Comparison of ENCODE assay signal across 9 mouse cellular contexts in the genomic region with DNA sequence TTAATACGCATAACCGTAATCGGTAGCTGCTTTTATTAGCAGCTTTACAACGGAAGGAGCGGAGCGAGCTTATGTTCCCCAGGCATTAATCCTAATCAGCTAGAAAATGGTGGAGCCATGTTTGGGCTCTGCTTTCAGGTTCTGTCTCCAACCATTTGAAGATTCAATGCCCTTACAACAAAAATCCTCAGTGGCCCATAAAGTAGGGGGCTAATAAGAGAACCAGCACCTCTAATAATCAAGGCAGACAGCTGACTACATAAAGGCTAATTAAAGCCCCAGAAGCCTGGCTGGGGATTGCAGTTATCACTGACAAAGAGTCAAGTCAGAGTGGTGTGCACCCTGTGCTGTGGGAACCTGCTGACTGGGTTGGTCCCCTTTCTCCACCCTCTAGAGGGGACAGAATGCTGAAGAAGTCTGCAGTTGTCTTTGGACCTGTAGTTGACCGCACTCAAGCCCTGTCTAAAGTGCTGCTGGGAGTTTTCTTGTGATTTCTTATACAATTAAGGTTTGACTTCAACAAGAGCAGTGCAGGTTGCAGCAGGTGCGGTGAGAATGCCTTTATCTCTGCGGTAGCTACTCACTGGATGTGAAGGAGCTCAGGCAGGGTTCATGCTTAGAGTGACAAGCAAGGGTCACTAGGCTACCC. TPM values are rescaled to one million over a fixed set of nuclear protein-coding genes. Genes with fewer than 3 reads are reported as not detected.
DNase-seq lines count a peak whose midpoint lies in the region; ATAC-seq lines count a peak whose summit lies in the region.
"Had no signal": no experiment of that assay in that cellular context is flagged by ENCODE, and none has a peak within 500 bp of the region (broad histone marks: within the 10 kb centered on the region; RNA-seq: fewer than 3 reads in every experiment).

No protein-coding gene starts in this region.

- H3K4me2 ChIP-seq in heart, embryonic 14.5 days (ENCODE audit: low read length) = peak overlapping the region; percentile 87
- peak overlapping the region; percentile 74 for H3K4me2 ChIP-seq in embryonic facial prominence, embryonic 12.5 days (replicated peaks)
- peak overlapping the region; percentile 81 for H3K4me2 ChIP-seq in hindbrain, embryonic 15.5 days
- peak overlapping the region; percentile 74 for H3K4me2 ChIP-seq in midbrain, embryonic 11.5 days

- peaks cover 35% of the 10 kb centered on the region for H3K36me3 ChIP-seq in heart, embryonic 14.5 days (ENCODE audit: control insufficient read depth, insufficient read depth, low read length)
- peaks cover 35% of the 10 kb centered on the region for H3K36me3 ChIP-seq in embryonic facial prominence, embryonic 12.5 days
- peaks cover 18% of the 10 kb centered on the region for H3K36me3 ChIP-seq in hindbrain, embryonic 15.5 days
- H3K36me3 ChIP-seq in midbrain, embryonic 11.5 days (ENCODE audit: control insufficient read depth, insufficient read depth, low read length) = peaks cover 6% of the 10 kb centered on the region

- no peak overlapping the region for H3K27ac ChIP-seq in heart, embryonic 14.5 days (replicated peaks in 1 of 2; ENCODE audit: control insufficient read depth in 1 of 2, insufficient read depth in 1 of 2, low read depth in 2 of 2, low read length in 2 of 2)
- H3K27ac ChIP-seq in embryonic facial prominence, embryonic 12.5 days = no peak overlapping the region
- peak overlapping the region; percentile 93 for H3K27ac ChIP-seq in hindbrain, embryonic 15.5 days (replicated peaks)
- H3K27ac ChIP-seq in midbrain, embryonic 11.5 days (ENCODE audit: low read depth, low read length) = no peak overlapping the region

- H3K4me1 ChIP-seq in heart, embryonic 14.5 days (ENCODE audit: control insufficient read depth in 2 of 2, insufficient read depth in 2 of 2, low read length in 2 of 2) = peaks cover 13 to 31% of the 10 kb centered on the region in 2 experiments
- H3K4me1 ChIP-seq in embryonic facial prominence, embryonic 12.5 days = peaks cover 18% of the 10 kb centered on the region
- H3K4me1 ChIP-seq in hindbrain, embryonic 15.5 days (replicated peaks) = peaks cover 45% of the 10 kb centered on the region
- H3K4me1 ChIP-seq in midbrain, embryonic 11.5 days (ENCODE audit: control insufficient read depth, insufficient read depth, low read length) = peaks cover 24% of the 10 kb centered on the region

- no peaks in the 10 kb centered on the region for H3K27me3 ChIP-seq in heart, embryonic 14.5 days (ENCODE audit: control insufficient read depth, insufficient read depth, low read length)
- H3K27me3 ChIP-seq in embryonic facial prominence, embryonic 12.5 days = no peaks in the 10 kb centered on the region
- no peaks in the 10 kb centered on the region for H3K27me3 ChIP-seq in hindbrain, embryonic 15.5 days
- H3K27me3 ChIP-seq in midbrain, embryonic 11.5 days (ENCODE audit: control insufficient read depth, insufficient read depth, low read length) = peaks cover 5% of the 10 kb centered on the region; the same call in 1 of the 2 replicates

- 53% methylated on average over 9 of the region's 9 CpGs for WGBS in heart, embryonic 14.5 days
- 57% methylated on average over 9 of the region's 9 CpGs for WGBS in embryonic facial prominence, embryonic 12.5 days
- 47% methylated on average over 9 of the region's 9 CpGs for WGBS in hindbrain, embryonic 15.5 days
- WGBS in midbrain, embryonic 11.5 days = 55% methylated on average over 9 of the region's 9 CpGs

- H3K9ac ChIP-seq in heart, embryonic 14.5 days (ENCODE audit: low read length) = peak overlapping the region; percentile 94
- H3K9ac ChIP-seq in embryonic facial prominence, embryonic 12.5 days = peak overlapping the region; percentile 82; the same call in 1 of the 2 replicates
- H3K9ac ChIP-seq in hindbrain, embryonic 15.5 days = peak overlapping the region; percentile 98; the same call in 1 of the 2 replicates
- H3K9ac ChIP-seq in midbrain, embryonic 11.5 days (ENCODE audit: low read length) = peak overlapping the region; percentile 85

- no peaks in the 10 kb centered on the region for H3K9me3 ChIP-seq in heart, embryonic 14.5 days (ENCODE audit: control insufficient read depth, low read length)
- H3K9me3 ChIP-seq in embryonic facial prominence, embryonic 12.5 days = no peaks in the 10 kb centered on the region
- H3K9me3 ChIP-seq in hindbrain, embryonic 15.5 days = no peaks in the 10 kb centered on the region
- no peaks in the 10 kb centered on the region for H3K9me3 ChIP-seq in midbrain, embryonic 11.5 days (ENCODE audit: control insufficient read depth, low read length)

- DNase-seq in heart, adult 8-10 months (ENCODE audit: low spot score) = no peak
- DNase-seq in midbrain, embryonic 11.5 days (ENCODE audit: low spot score, missing footprints) = peak; percentile 83
- no peak for DNase-seq in left cerebral cortex, adult 9 months (ENCODE audit: low spot score in 2 of 2)
- DNase-seq in right cerebral cortex, postnatal 36 days (ENCODE audit: low spot score in 2 of 2) = no peak
- no peak for DNase-seq in layer of hippocampus, adult 9-10 months (ENCODE audit: low spot score)
- DNase-seq: adrenal gland, adult 2 months had no signal

- no peak for ATAC-seq in heart, embryonic 14.5 days (ENCODE audit: insufficient number of reproducible peaks, insufficient read depth, low FRiP score, low read depth)
- ATAC-seq in embryonic facial prominence, embryonic 12.5 days (ENCODE audit: insufficient number of reproducible peaks, insufficient read depth, low FRiP score, low TSS enrichment) = no peak
- ATAC-seq in hindbrain, embryonic 15.5 days (ENCODE audit: low FRiP score, low read depth) = no peak
- ATAC-seq in midbrain, embryonic 11.5 days (ENCODE audit: low FRiP score) = no peak

- H3K4me3 ChIP-seq in heart, embryonic 14.5 days (ENCODE audit: control insufficient read depth in 1 of 2, insufficient read depth in 1 of 2, low read depth in 1 of 2, low read length in 2 of 2) = peak overlapping the region in 1 of 2 experiments; percentile 90; a peak in 2 of 4 replicates
- peak overlapping the region; percentile 81 for H3K4me3 ChIP-seq in embryonic facial prominence, embryonic 12.5 days
- peak overlapping the region; percentile 88 for H3K4me3 ChIP-seq in hindbrain, embryonic 15.5 days
- 0 out of 2 replicates have a peak overlapping the region, but pooled peaks have one; percentile 86 for H3K4me3 ChIP-seq in midbrain, embryonic 11.5 days (ENCODE audit: low read depth, low read length)

RNA-seq across cellular contexts. Expression of a gene that starts 1.0 kb away (rescaled TPM):
- polyA plus RNA-seq in heart, embryonic 14.5 days (2014; fragmentation: Nextera tagmentation; extraction: Ambion mirVana) = 22.4 and 26.3 TPM in 2 replicates
- total RNA-seq in heart, adult 8-10 months (2022) = 10 to 100 TPM; 21.2 to 26.8 (median 23.5) TPM
- polyA plus RNA-seq in embryonic facial prominence, embryonic 12.5 days (2016; fragmentation: Nextera tagmentation; extraction: Ambion mirVana) = 44.0 and 45.9 TPM in 2 replicates
- 106 and 112 TPM in 2 replicates for polyA plus RNA-seq in hindbrain, embryonic 15.5 days (2015; fragmentation: Nextera tagmentation; extraction: Ambion mirVana)
- polyA plus RNA-seq in midbrain, embryonic 11.5 days (2014; fragmentation: Nextera tagmentation; extraction: Ambion mirVana) = 20.3 and 23.8 TPM in 2 replicates

RNA-seq across cellular contexts. Expression of a gene that starts 5.5 kb away (rescaled TPM):
- polyA plus RNA-seq in heart, embryonic 14.5 days (2014; fragmentation: Nextera tagmentation; extraction: Ambion mirVana) = 169 and 182 TPM in 2 replicates
- total RNA-seq in heart, adult 8-10 months (2022) = 10 to 100 TPM; 75.1 to 86.0 (median 79.7) TPM
- 154 and 170 TPM in 2 replicates for polyA plus RNA-seq in embryonic facial prominence, embryonic 12.5 days (2016; fragmentation: Nextera tagmentation; extraction: Ambion mirVana)
- polyA plus RNA-seq in hindbrain, embryonic 15.5 days (2015; fragmentation: Nextera tagmentation; extraction: Ambion mirVana) = 145 and 150 TPM in 2 replicates
- 118 and 141 TPM in 2 replicates for polyA plus RNA-seq in midbrain, embryonic 11.5 days (2014; fragmentation: Nextera tagmentation; extraction: Ambion mirVana)

RNA-seq across cellular contexts. Expression of a gene that starts 5.8 kb away (rescaled TPM):
- 49.5 and 51.2 TPM in 2 replicates for polyA plus RNA-seq in heart, embryonic 14.5 days (2014; fragmentation: Nextera tagmentation; extraction: Ambion mirVana)
- total RNA-seq in heart, adult 8-10 months (2022) = 10 to 100 TPM; 11.5 to 14.1 (median 13.0) TPM
- polyA plus RNA-seq in embryonic facial prominence, embryonic 12.5 days (2016; fragmentation: Nextera tagmentation; extraction: Ambion mirVana) = 75.0 and 85.3 TPM in 2 replicates
- polyA plus RNA-seq in hindbrain, embryonic 15.5 days (2015; fragmentation: Nextera tagmentation; extraction: Ambion mirVana) = 81.8 and 92.0 TPM in 2 replicates
- polyA plus RNA-seq in midbrain, embryonic 11.5 days (2014; fragmentation: Nextera tagmentation; extraction: Ambion mirVana) = 70.1 and 72.9 TPM in 2 replicates

RNA-seq across cellular contexts. Expression of a gene that starts 6.0 kb away (rescaled TPM):
- polyA plus RNA-seq in heart, embryonic 14.5 days (2014; fragmentation: Nextera tagmentation; extraction: Ambion mirVana) = 44.9 and 50.4 TPM in 2 replicates
- total RNA-seq in heart, adult 8-10 months (2022) = 1 to 10 TPM; 1.1 to 6.9 (median 1.8) TPM
- 4.5 and 18.1 TPM in 2 replicates for polyA plus RNA-seq in embryonic facial prominence, embryonic 12.5 days (2016; fragmentation: Nextera tagmentation; extraction: Ambion mirVana)
- polyA plus RNA-seq in hindbrain, embryonic 15.5 days (2015; fragmentation: Nextera tagmentation; extraction: Ambion mirVana) = 18.2 and 18.7 TPM in 2 replicates
- polyA plus RNA-seq in midbrain, embryonic 11.5 days (2014; fragmentation: Nextera tagmentation; extraction: Ambion mirVana) = 10.5 and 11.9 TPM in 2 replicates

RNA-seq across cellular contexts. Expression of a gene that starts 16.2 kb away (rescaled TPM):
- 0.51 and 0.70 TPM in 2 replicates for polyA plus RNA-seq in heart, embryonic 14.5 days (2014; fragmentation: Nextera tagmentation; extraction: Ambion mirVana)
- total RNA-seq in heart, adult 8-10 months (2022) = under 1 TPM; 0.20 to 0.73 (median 0.61) TPM
- 1.0 and 1.5 TPM in 2 replicates for polyA plus RNA-seq in embryonic facial prominence, embryonic 12.5 days (2016; fragmentation: Nextera tagmentation; extraction: Ambion mirVana)
- 1.1 and 1.3 TPM in 2 replicates for polyA plus RNA-seq in hindbrain, embryonic 15.5 days (2015; fragmentation: Nextera tagmentation; extraction: Ambion mirVana)
- polyA plus RNA-seq in midbrain, embryonic 11.5 days (2014; fragmentation: Nextera tagmentation; extraction: Ambion mirVana) = 1.00 and 1.3 TPM in 2 replicates
